ENCODE assay signal across 8 mouse cellular contexts in the genomic region with DNA sequence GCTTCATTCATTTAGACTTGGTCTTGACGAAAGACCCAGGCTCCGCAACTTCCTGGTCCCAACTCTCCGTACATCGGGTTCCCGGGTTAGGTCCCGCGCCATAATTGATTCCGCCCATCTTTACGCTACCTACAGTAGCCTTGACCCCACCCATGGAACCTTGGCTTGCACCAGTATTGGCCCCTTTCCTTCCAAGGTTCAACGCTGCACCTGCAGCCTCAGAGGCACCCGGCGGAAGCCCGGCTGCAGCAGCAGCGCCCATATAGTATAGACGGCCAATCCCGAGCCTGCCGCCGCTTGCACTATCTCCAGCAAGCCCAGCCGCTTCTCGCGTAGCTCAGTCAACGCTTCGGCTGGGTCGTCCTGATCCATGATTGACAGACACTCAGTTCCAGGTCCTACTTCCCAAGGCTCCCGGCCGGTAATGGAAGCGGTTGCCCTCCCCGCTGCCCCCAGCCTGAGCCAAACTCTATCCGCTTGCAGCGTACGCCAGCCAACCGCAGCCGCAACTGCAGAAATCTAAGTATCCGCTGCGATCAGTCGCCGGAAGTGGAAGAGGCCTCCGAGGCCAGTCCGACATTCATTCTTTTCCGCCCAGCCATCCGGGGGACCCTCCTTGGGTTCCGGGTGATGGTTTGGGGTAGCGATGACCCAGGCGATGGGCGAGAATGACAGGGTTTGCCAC. TPM values are rescaled to one million over a fixed set of nuclear protein-coding genes. Genes with fewer than 3 reads are reported as not detected.
A peak's percentile ranks its signal among the peaks of the same experiment; 100 is the strongest.
DNase-seq lines count a peak whose midpoint lies in the region; ATAC-seq lines count a peak whose summit lies in the region.

No protein-coding gene starts in this region.

- H3K9ac ChIP-seq in hindbrain, embryonic 12.5 days, result peak overlapping the region; percentile 83

- under 1% methylated on average over 45 of the region's 45 CpGs for WGBS in hindbrain, embryonic 12.5 days

- H3K27me3 ChIP-seq in hindbrain, embryonic 12.5 days, result no peaks in the 10 kb centered on the region

- ATAC-seq in hindbrain, embryonic 12.5 days (ENCODE audit: low FRiP score), result peak; percentile 26

- peak overlapping the region; percentile 93 for H3K27ac ChIP-seq in hindbrain, embryonic 12.5 days

- H3K36me3 ChIP-seq in hindbrain, embryonic 12.5 days, result peaks cover 22% of the 10 kb centered on the region

- peak; percentile 94 for DNase-seq in NIH3T3 (ENCODE audit: low read depth)
- DNase-seq in cerebellum, postnatal 14 days, result peak; percentile 94
- DNase-seq in frontal cortex, postnatal 10 days (ENCODE audit: low spot score in 2 of 2), result peak; percentile 72 to 83
- DNase-seq in layer of hippocampus, postnatal 36 days, result peak; percentile 87 to 88
- peak; percentile 85 for DNase-seq in lung, postnatal 36 days
- peak; percentile 86 for DNase-seq in retina, embryonic 14.5 days (ENCODE audit: low spot score)
- peak; percentile 83 to 84 for DNase-seq in thymus, postnatal 36 days

- H3K9me3 ChIP-seq in hindbrain, embryonic 12.5 days (replicated peaks), result no peaks in the 10 kb centered on the region

- peak overlapping the region; percentile 68 for H3K4me3 ChIP-seq in hindbrain, embryonic 12.5 days

- peaks cover 54% of the 10 kb centered on the region for H3K4me1 ChIP-seq in hindbrain, embryonic 12.5 days

- peak overlapping the region; percentile 89 for H3K4me2 ChIP-seq in hindbrain, embryonic 12.5 days (replicated peaks)

RNA-seq across cellular contexts. Expression of a gene that starts 0.7 kb away (rescaled TPM):
- polyA plus RNA-seq in hindbrain, embryonic 12.5 days (2016; fragmentation: Nextera tagmentation; extraction: Ambion mirVana), result 69.7 and 76.0 TPM in 2 replicates
- 10 to 100 TPM; 80.7 to 93.1 TPM for total RNA-seq in layer of hippocampus, postnatal 36 days (2021)

RNA-seq across cellular contexts. Expression of a gene that starts 3.5 kb away (rescaled TPM):
- 0.98 TPM in 1 of 2 replicates, not detected in the other for polyA plus RNA-seq in hindbrain, embryonic 12.5 days (2016; fragmentation: Nextera tagmentation; extraction: Ambion mirVana)
- total RNA-seq in layer of hippocampus, postnatal 36 days (2021), result under 1 TPM in 1 of 2 experiments, not detected in 1; 0.81 TPM

RNA-seq across cellular contexts. Expression of a gene that starts 5.0 kb away (rescaled TPM):
- 62.2 and 71.0 TPM in 2 replicates for polyA plus RNA-seq in hindbrain, embryonic 12.5 days (2016; fragmentation: Nextera tagmentation; extraction: Ambion mirVana)
- total RNA-seq in layer of hippocampus, postnatal 36 days (2021), result 10 to 100 TPM; 73.2 to 85.6 TPM

RNA-seq across cellular contexts. Expression of a gene that starts 5.6 kb away (rescaled TPM):
- polyA plus RNA-seq in hindbrain, embryonic 12.5 days (2016; fragmentation: Nextera tagmentation; extraction: Ambion mirVana), result 0.40 and 0.63 TPM in 2 replicates
- total RNA-seq in layer of hippocampus, postnatal 36 days (2021), result under 1 TPM; 0.20 to 0.25 TPM

RNA-seq across cellular contexts. Expression of a gene that starts 6.5 kb away (rescaled TPM):
- 98.4 and 105 TPM in 2 replicates for polyA plus RNA-seq in hindbrain, embryonic 12.5 days (2016; fragmentation: Nextera tagmentation; extraction: Ambion mirVana)
- total RNA-seq in layer of hippocampus, postnatal 36 days (2021), result 100 to 1,000 TPM in 1 of 2 experiments, 10 to 100 TPM in 1; 98.1 to 107 TPM

Comparison
In these comparisons a context has a peak if more than half of its experiments do, and no peak if none do; other contexts are left out.
1. Peak in every context shown above with its lines: DNase-seq, ATAC-seq, H3K4me3 ChIP-seq and H3K27ac ChIP-seq.